ENCODE assay signal across 8 mouse cellular contexts in the genomic region with DNA sequence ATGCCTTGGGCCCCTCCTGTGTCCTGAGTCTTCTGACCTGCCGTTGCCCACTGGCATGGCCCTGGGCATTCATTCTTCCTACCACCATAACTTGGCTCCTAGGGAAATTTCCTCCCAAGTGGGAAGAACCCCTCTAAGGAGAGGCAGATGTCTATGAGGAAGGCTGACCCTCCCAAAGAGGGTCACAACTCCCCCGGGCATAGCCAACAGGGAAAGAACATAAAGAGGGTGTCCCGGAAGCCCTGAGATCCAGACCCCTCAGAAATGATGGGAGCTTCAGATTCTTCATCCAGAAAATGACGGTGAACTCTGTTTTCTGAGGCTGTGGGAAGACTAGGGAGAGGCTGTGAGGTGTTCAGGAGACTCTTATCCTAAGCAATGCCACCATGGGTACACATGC. TPM values are rescaled to one million over a fixed set of nuclear protein-coding genes. Genes with fewer than 3 reads are reported as not detected.
DNase-seq lines count a peak whose midpoint lies in the region; ATAC-seq and TF ChIP-seq lines count a peak whose summit lies in the region.

No protein-coding gene starts in this region.

- H3K36me3 ChIP-seq in liver, embryonic 13.5 days = no peaks in the 10 kb centered on the region
- no peaks in the 10 kb centered on the region for H3K36me3 ChIP-seq in liver, postnatal 0 days (replicated peaks; ENCODE audit: insufficient read depth, low read length)
- no peaks in the 10 kb centered on the region for H3K36me3 ChIP-seq in forebrain, embryonic 11.5 days (ENCODE audit: control insufficient read depth, insufficient read depth, low read length)
- H3K36me3 ChIP-seq in hindbrain, embryonic 16.5 days (ENCODE audit: control insufficient read depth, insufficient read depth, low read length) = no peaks in the 10 kb centered on the region
- H3K36me3 ChIP-seq in neural tube, embryonic 12.5 days = no peaks in the 10 kb centered on the region

- H3K4me3 ChIP-seq in liver, embryonic 13.5 days (replicated peaks) = no peak overlapping the region
- no peak overlapping the region for H3K4me3 ChIP-seq in liver, postnatal 0 days (ENCODE audit: low read depth, low read length)
- no peak overlapping the region for H3K4me3 ChIP-seq in forebrain, embryonic 11.5 days (ENCODE audit: low read depth, low read length)
- no peak overlapping the region for H3K4me3 ChIP-seq in hindbrain, embryonic 16.5 days (ENCODE audit: low read length)
- H3K4me3 ChIP-seq in neural tube, embryonic 12.5 days = no peak overlapping the region

- H3K4me1 ChIP-seq in liver, embryonic 13.5 days (replicated peaks) = peaks cover 94% of the 10 kb centered on the region
- peaks cover 82% of the 10 kb centered on the region for H3K4me1 ChIP-seq in liver, postnatal 0 days (ENCODE audit: insufficient read depth)
- H3K4me1 ChIP-seq in forebrain, embryonic 11.5 days (replicated peaks; ENCODE audit: control insufficient read depth, insufficient read depth, low read length) = peaks cover 25% of the 10 kb centered on the region
- H3K4me1 ChIP-seq in hindbrain, embryonic 16.5 days (ENCODE audit: control insufficient read depth, insufficient read depth, low read depth, low read length) = peaks cover 41% of the 10 kb centered on the region
- peaks cover 79% of the 10 kb centered on the region for H3K4me1 ChIP-seq in neural tube, embryonic 12.5 days

- ATAC-seq in liver, embryonic 13.5 days (ENCODE audit: low read depth) = no peak
- ATAC-seq in liver, postnatal 0 days = no peak
- ATAC-seq in forebrain, embryonic 11.5 days (replicated peaks; ENCODE audit: low FRiP score) = no peak
- ATAC-seq in hindbrain, embryonic 16.5 days = no peak
- no peak for ATAC-seq in neural tube, embryonic 12.5 days (ENCODE audit: low FRiP score, low read depth)
- ATAC-seq in megakaryocyte progenitor cell, adult 5-6 weeks (replicated peaks; ENCODE audit: poor library complexity) = no peak

- no peak overlapping the region for H3K4me2 ChIP-seq in liver, embryonic 13.5 days
- no peak overlapping the region for H3K4me2 ChIP-seq in liver, postnatal 0 days (ENCODE audit: low read depth, low read length)
- H3K4me2 ChIP-seq in forebrain, embryonic 11.5 days (ENCODE audit: low read depth, low read length, severe bottlenecking) = no peak overlapping the region
- H3K4me2 ChIP-seq in hindbrain, embryonic 16.5 days (ENCODE audit: low read length) = no peak overlapping the region
- H3K4me2 ChIP-seq in neural tube, embryonic 12.5 days (replicated peaks) = 0 out of 2 replicates have a peak overlapping the region, but pooled peaks have one; percentile 9

- peak overlapping the region; percentile 79 for H3K9ac ChIP-seq in liver, embryonic 13.5 days
- H3K9ac ChIP-seq in liver, postnatal 0 days (replicated peaks) = no peak overlapping the region; the same call in 1 of the 2 replicates
- H3K9ac ChIP-seq in forebrain, embryonic 11.5 days (ENCODE audit: low read length) = no peak overlapping the region
- H3K9ac ChIP-seq in hindbrain, embryonic 16.5 days (ENCODE audit: low read depth, low read length) = peak overlapping the region; percentile 9; the same call in 1 of the 2 replicates
- H3K9ac ChIP-seq in neural tube, embryonic 12.5 days = no peak overlapping the region

- TF ChIP-seq EP300 in liver, postnatal 0 days (IDR thresholded peaks at IDR 0.05; ENCODE audit: low read depth) = no peak

- peak overlapping the region; percentile 98 for H3K27ac ChIP-seq in liver, embryonic 13.5 days
- H3K27ac ChIP-seq in liver, postnatal 0 days (ENCODE audit: low read depth) = no peak overlapping the region
- peak overlapping the region; percentile 63; the same call in 1 of the 2 replicates for H3K27ac ChIP-seq in forebrain, embryonic 11.5 days (ENCODE audit: low read depth, low read length)
- H3K27ac ChIP-seq in hindbrain, embryonic 16.5 days (ENCODE audit: low read depth, low read length) = peak overlapping the region; percentile 70
- peak overlapping the region; percentile 79 for H3K27ac ChIP-seq in neural tube, embryonic 12.5 days

- 77% methylated on average over 4 of the region's 4 CpGs for WGBS in liver, embryonic 13.5 days (ENCODE audit: insufficient replicate concordance)
- WGBS in liver, postnatal 0 days (ENCODE audit: insufficient replicate concordance) = 83% methylated on average over 4 of the region's 4 CpGs
- 88% methylated on average over 4 of the region's 4 CpGs for WGBS in forebrain, embryonic 11.5 days
- WGBS in hindbrain, embryonic 16.5 days = 75% methylated on average over 4 of the region's 4 CpGs
- WGBS in neural tube, embryonic 12.5 days = 84% methylated on average over 4 of the region's 4 CpGs

- no peak for TF ChIP-seq CTCF in liver, postnatal 0 days (IDR thresholded peaks at IDR 0.05; ENCODE audit: low read depth)

- intact Hi-C loops in left cerebral cortex, postnatal 25 days (cut with DNase I) = no loop called here

- H3K27me3 ChIP-seq in liver, embryonic 13.5 days = peaks cover 3% of the 10 kb centered on the region; the same call in 1 of the 2 replicates
- H3K27me3 ChIP-seq in liver, postnatal 0 days (ENCODE audit: insufficient read depth, low read length) = no peaks in the 10 kb centered on the region
- H3K27me3 ChIP-seq in forebrain, embryonic 11.5 days (ENCODE audit: control insufficient read depth, insufficient read depth, low read length) = no peaks in the 10 kb centered on the region
- H3K27me3 ChIP-seq in hindbrain, embryonic 16.5 days (replicated peaks; ENCODE audit: control insufficient read depth, insufficient read depth, low read length) = no peaks in the 10 kb centered on the region
- no peaks in the 10 kb centered on the region for H3K27me3 ChIP-seq in neural tube, embryonic 12.5 days (replicated peaks)

- no peak for DNase-seq in liver, embryonic 13.5 days
- DNase-seq in liver, postnatal 0 days = no peak
- no peak for DNase-seq in forebrain, embryonic 11.5 days (ENCODE audit: low spot score)
- DNase-seq in left cerebral cortex, postnatal 25 days (ENCODE audit: low spot score in 2 of 2) = no peak
- DNase-seq in natural killer cell, adult 2 months (ENCODE audit: low spot score in 2 of 2) = no peak

- no peaks in the 10 kb centered on the region for H3K9me3 ChIP-seq in liver, embryonic 13.5 days (replicated peaks)
- no peaks in the 10 kb centered on the region for H3K9me3 ChIP-seq in liver, postnatal 0 days (ENCODE audit: low read length)
- no peaks in the 10 kb centered on the region for H3K9me3 ChIP-seq in forebrain, embryonic 11.5 days (ENCODE audit: control insufficient read depth, low read length)
- H3K9me3 ChIP-seq in hindbrain, embryonic 16.5 days (ENCODE audit: control insufficient read depth, low read length) = no peaks in the 10 kb centered on the region
- no peaks in the 10 kb centered on the region for H3K9me3 ChIP-seq in neural tube, embryonic 12.5 days

RNA-seq across cellular contexts. Expression of gene Chit1, which starts 15.3 kb away (rescaled TPM):
- 0.08 and 0.12 TPM in 2 replicates for polyA plus RNA-seq in liver, embryonic 13.5 days (2015; fragmentation: Nextera tagmentation; extraction: Ambion mirVana)
- 0.26 TPM in 2 replicates for polyA plus RNA-seq in liver, postnatal 0 days (2015; fragmentation: Nextera tagmentation; extraction: Ambion mirVana)
- polyA plus RNA-seq in forebrain, embryonic 11.5 days (2014; fragmentation: Nextera tagmentation; extraction: Ambion mirVana) = not detected in 2 replicates
- polyA plus RNA-seq in hindbrain, embryonic 16.5 days (2015; fragmentation: Nextera tagmentation; extraction: Ambion mirVana) = 0.15 and 0.73 TPM in 2 replicates
- polyA plus RNA-seq in neural tube, embryonic 12.5 days (2016; fragmentation: Nextera tagmentation; extraction: Ambion mirVana) = 0.15 and 0.38 TPM in 2 replicates
- total RNA-seq in left cerebral cortex, postnatal 25 days (2021) = not detected
- 1.3 and 2.3 TPM in 2 replicates for total RNA-seq in megakaryocyte progenitor cell, adult 5-6 weeks (2015)
- total RNA-seq in megakaryocyte progenitor cell, adult 5-6 weeks (2017) = 0.74 and 1.8 TPM in 2 replicates

RNA-seq across cellular contexts. Expression of gene Btg2, which starts 16.8 kb away (rescaled TPM):
- 79.6 and 89.1 TPM in 2 replicates for polyA plus RNA-seq in liver, embryonic 13.5 days (2015; fragmentation: Nextera tagmentation; extraction: Ambion mirVana)
- polyA plus RNA-seq in liver, postnatal 0 days (2015; fragmentation: Nextera tagmentation; extraction: Ambion mirVana) = 60.1 and 62.6 TPM in 2 replicates
- polyA plus RNA-seq in forebrain, embryonic 11.5 days (2014; fragmentation: Nextera tagmentation; extraction: Ambion mirVana) = 110 TPM in 2 replicates
- polyA plus RNA-seq in hindbrain, embryonic 16.5 days (2015; fragmentation: Nextera tagmentation; extraction: Ambion mirVana) = 28.0 and 28.5 TPM in 2 replicates
- 114 and 120 TPM in 2 replicates for polyA plus RNA-seq in neural tube, embryonic 12.5 days (2016; fragmentation: Nextera tagmentation; extraction: Ambion mirVana)
- 10 to 100 TPM; 15.1 to 29.0 TPM for total RNA-seq in left cerebral cortex, postnatal 25 days (2021)
- 14.2 and 22.2 TPM in 2 replicates for total RNA-seq in megakaryocyte progenitor cell, adult 5-6 weeks (2015)
- 38.7 and 47.8 TPM in 2 replicates for total RNA-seq in megakaryocyte progenitor cell, adult 5-6 weeks (2017)

RNA-seq across cellular contexts. Expression of gene Fmod, which starts 58.7 kb away (rescaled TPM):
- polyA plus RNA-seq in liver, embryonic 13.5 days (2015; fragmentation: Nextera tagmentation; extraction: Ambion mirVana) = 2.2 and 2.5 TPM in 2 replicates
- polyA plus RNA-seq in liver, postnatal 0 days (2015; fragmentation: Nextera tagmentation; extraction: Ambion mirVana) = 1.6 TPM in 2 replicates
- 2.2 and 3.6 TPM in 2 replicates for polyA plus RNA-seq in forebrain, embryonic 11.5 days (2014; fragmentation: Nextera tagmentation; extraction: Ambion mirVana)
- polyA plus RNA-seq in hindbrain, embryonic 16.5 days (2015; fragmentation: Nextera tagmentation; extraction: Ambion mirVana) = 11.8 and 24.0 TPM in 2 replicates
- polyA plus RNA-seq in neural tube, embryonic 12.5 days (2016; fragmentation: Nextera tagmentation; extraction: Ambion mirVana) = 16.8 and 20.5 TPM in 2 replicates
- 10 to 100 TPM; 17.0 to 22.0 TPM for total RNA-seq in left cerebral cortex, postnatal 25 days (2021)
- not detected in 2 replicates for total RNA-seq in megakaryocyte progenitor cell, adult 5-6 weeks (2015)
- not detected in 2 replicates for total RNA-seq in megakaryocyte progenitor cell, adult 5-6 weeks (2017)

Comparison
In these comparisons a context has a peak if more than half of its experiments do, and no peak if none do; other contexts are left out.
1. H3K9ac ChIP-seq: peak in liver, embryonic 13.5 days (single experiment) and hindbrain, embryonic 16.5 days (single experiment); none in liver, postnatal 0 days (single experiment), forebrain, embryonic 11.5 days (single experiment) and neural tube, embryonic 12.5 days (single experiment).